Mouse (Mus musculus) cerebellum, adult 18-20 months (tissue): Measurements from ENCODE around the gene Ereg.

ENCODE experiments used
- DNase-seq, 2 experiments: peaks; one replicate each; pipeline ENCODE4 v3.0.0; 2021

The Ereg gene

GRCm38 (mm10) chr5:91074450-91074950, at the start of gene Ereg:
Gene Ereg (plus strand): TSS chr5:91074622.
- DNase-seq: no peak

- no peak for DNase-seq
Observed at GRCm38 (mm10) chr5:91027164-91027563, 47.3 kb upstream of the Ereg start, which contains the start of gene Epgn. Gene Epgn (plus strand): TSS chr5:91027464.

- DNase-seq: no peak
Observed at GRCm38 (mm10) chr5:91027840-91028239, 46.6 kb upstream of the Ereg start.

- DNase-seq: no peak
Observed at GRCm38 (mm10) chr5:91030629-91031028, 43.8 kb upstream of the Ereg start.

- no peak for DNase-seq
Observed at GRCm38 (mm10) chr5:91035341-91035740, 39.1 kb upstream of the Ereg start.

- no peak for DNase-seq
Observed at GRCm38 (mm10) chr5:91036628-91037027, 37.8 kb upstream of the Ereg start.

- DNase-seq: no peak
Observed at GRCm38 (mm10) chr5:91037756-91038155, 36.7 kb upstream of the Ereg start.

GRCm38 (mm10) chr5:91038547-91038946, 35.9 kb upstream of the Ereg start:
- peak; percentile 2 to 8 for DNase-seq

GRCm38 (mm10) chr5:91038963-91039362, 35.5 kb upstream of the Ereg start:
- DNase-seq: no peak

GRCm38 (mm10) chr5:91047987-91048386, 26.4 kb upstream of the Ereg start:
- no peak for DNase-seq

GRCm38 (mm10) chr5:91048397-91048796, 26.0 kb upstream of the Ereg start:
- DNase-seq: no peak

- DNase-seq: no peak
Observed at GRCm38 (mm10) chr5:91072340-91072739, 2.1 kb upstream of the Ereg start.

GRCm38 (mm10) chr5:91073626-91074025, 796 bp upstream of the Ereg start:
- DNase-seq: no peak

- DNase-seq: no peak
Observed at GRCm38 (mm10) chr5:91074026-91074425, 396 bp upstream of the Ereg start.

- DNase-seq: no peak
Observed at GRCm38 (mm10) chr5:91075021-91075420, 599 bp downstream of the Ereg start.

GRCm38 (mm10) chr5:91083016-91083415, 8.6 kb downstream of the Ereg start:
- DNase-seq: no peak

- no peak for DNase-seq
Observed at GRCm38 (mm10) chr5:91085291-91085690, 10.9 kb downstream of the Ereg start.

GRCm38 (mm10) chr5:91090301-91090700, 15.9 kb downstream of the Ereg start:
- no peak for DNase-seq

- DNase-seq: no peak
Observed at GRCm38 (mm10) chr5:91097911-91098614, 23.6 kb downstream of the Ereg start.

- no peak for DNase-seq
Observed at GRCm38 (mm10) chr5:91101742-91102141, 27.3 kb downstream of the Ereg start.

GRCm38 (mm10) chr5:91103943-91104665, 29.7 kb downstream of the Ereg start:
- DNase-seq: peak; percentile 57 to 64

- DNase-seq: no peak
Observed at GRCm38 (mm10) chr5:91106248-91106647, 31.8 kb downstream of the Ereg start.

GRCm38 (mm10) chr5:91110023-91110670, 35.7 kb downstream of the Ereg start:
- DNase-seq: no peak

GRCm38 (mm10) chr5:91111019-91111418, 36.6 kb downstream of the Ereg start:
- no peak for DNase-seq
